Comparison of ENCODE assay signal across 28 mouse cellular contexts in genomic region chr10:39682556-39682955, GRCm38 (mm10).
"Had no signal": no experiment of that assay in that cellular context is flagged by ENCODE, and none has a peak within 500 bp of the region (broad histone marks: within the 10 kb centered on the region; RNA-seq: fewer than 3 reads in every experiment).

No protein-coding gene starts in this region.

- H3K27me3 ChIP-seq: embryonic facial prominence, embryonic 12.5 days; embryonic facial prominence, embryonic 13.5 days; embryonic facial prominence, embryonic 15.5 days; forebrain, embryonic 12.5 days; forebrain, embryonic 13.5 days; forebrain, embryonic 15.5 days had no signal

- H3K27ac ChIP-seq: embryonic facial prominence, embryonic 10.5 days; embryonic facial prominence, embryonic 12.5 days; embryonic facial prominence, embryonic 13.5 days; embryonic facial prominence, embryonic 15.5 days; forebrain, embryonic 10.5 days; forebrain, embryonic 12.5 days; forebrain, embryonic 13.5 days; forebrain, embryonic 15.5 days; heart, adult 2 months; heart, embryonic 10.5 days had no signal

- H3K4me3 ChIP-seq: embryonic facial prominence, embryonic 10.5 days; embryonic facial prominence, embryonic 12.5 days; embryonic facial prominence, embryonic 13.5 days; embryonic facial prominence, embryonic 15.5 days; erythroblast, embryonic 14.5 days; forebrain, embryonic 10.5 days; forebrain, embryonic 12.5 days; forebrain, embryonic 13.5 days; forebrain, embryonic 15.5 days; heart, adult 2 months; heart, embryonic 10.5 days had no signal

- H3K36me3 ChIP-seq: embryonic facial prominence, embryonic 10.5 days; embryonic facial prominence, embryonic 12.5 days; embryonic facial prominence, embryonic 13.5 days; embryonic facial prominence, embryonic 15.5 days; heart, embryonic 10.5 days had no signal

- DNase-seq: cerebellum, adult 18-20 months; cerebellum, adult 2 months; cerebellum, adult 8-10 months; cerebellum, adult 9-10 months; cerebellum, adult 9-11 months; cerebellum, postnatal 10 days; cerebellum, postnatal 14 days; cerebellum, postnatal 25 days; cerebellum, postnatal 36 days; embryo, embryonic 11 days; forebrain, postnatal 0 days; gastrocnemius, postnatal 10 days; gastrocnemius, postnatal 14 days; heart, adult 18-20 months; heart, adult 2 months had no signal

- H3K4me2 ChIP-seq: embryonic facial prominence, embryonic 12.5 days; embryonic facial prominence, embryonic 13.5 days; embryonic facial prominence, embryonic 15.5 days; forebrain, embryonic 12.5 days; forebrain, embryonic 13.5 days; forebrain, embryonic 15.5 days; heart, embryonic 11.5 days had no signal

- H3K9ac ChIP-seq: embryonic facial prominence, embryonic 12.5 days; embryonic facial prominence, embryonic 13.5 days; embryonic facial prominence, embryonic 15.5 days; forebrain, embryonic 12.5 days; forebrain, embryonic 13.5 days; forebrain, embryonic 15.5 days; forebrain, postnatal 0 days had no signal

- ATAC-seq: forebrain, embryonic 13.5 days; forebrain, embryonic 14.5 days; forebrain, embryonic 15.5 days; forebrain, embryonic 16.5 days; forebrain, postnatal 0 days had no signal

- H3K9me3 ChIP-seq: embryonic facial prominence, embryonic 10.5 days; embryonic facial prominence, embryonic 12.5 days; embryonic facial prominence, embryonic 13.5 days; embryonic facial prominence, embryonic 15.5 days; forebrain, embryonic 10.5 days; forebrain, embryonic 12.5 days; forebrain, embryonic 13.5 days; forebrain, embryonic 15.5 days; heart, embryonic 10.5 days had no signal
